Mouse (Mus musculus): ENCODE measurements around the gene Gm10750.
"Not testable (repeated sequence)": the region's sequence is repeated elsewhere in the genome, so short reads cannot be mapped to it uniquely, and the experiment has no call there.

The Gm10750 gene

DNA sequence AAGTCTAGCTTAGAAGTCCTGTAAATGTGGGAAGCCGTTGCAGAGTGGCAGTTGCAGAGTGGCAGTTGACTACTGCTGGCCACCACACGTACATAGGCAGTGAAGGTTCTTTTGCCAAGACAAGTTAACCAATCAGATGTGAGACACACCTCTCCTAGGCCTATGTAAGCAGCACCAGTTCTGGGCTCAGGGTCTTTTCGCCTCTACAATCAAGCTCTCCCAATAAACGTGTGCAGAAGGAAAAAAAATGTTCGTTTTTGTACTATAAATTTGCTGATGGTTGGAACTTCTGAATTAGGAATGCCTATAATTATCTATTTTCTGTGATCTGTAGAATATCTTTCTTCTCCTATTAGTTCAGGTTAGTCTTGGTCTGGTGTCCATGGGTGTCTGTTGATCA is at the start of gene Gm10750:
Gene Gm10750, minus strand, starts transcription at position 101 of the 400 bp plus-strand sequence.
- not testable (repeated sequence) for DNase-seq

DNA sequence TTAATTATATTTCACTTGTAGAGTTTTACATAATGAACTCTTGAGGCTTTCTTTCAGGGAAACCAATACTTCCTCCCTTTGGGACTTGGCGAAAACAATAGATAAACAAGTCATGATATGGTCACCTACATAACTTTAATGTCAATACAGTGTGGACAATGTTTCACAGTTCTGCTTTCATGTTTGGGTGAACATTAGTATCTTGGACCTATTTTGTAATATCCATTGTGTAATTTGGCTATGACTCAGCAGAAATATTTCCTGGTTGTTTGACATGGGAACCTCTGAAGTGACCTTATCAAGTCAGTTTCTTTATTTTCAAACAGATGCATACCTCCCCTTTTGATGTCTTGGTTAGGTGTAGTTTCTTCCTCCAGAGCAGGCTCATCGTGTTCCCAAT is 12.2 kb downstream of the Gm10750 start:
- no peak for DNase-seq

DNA sequence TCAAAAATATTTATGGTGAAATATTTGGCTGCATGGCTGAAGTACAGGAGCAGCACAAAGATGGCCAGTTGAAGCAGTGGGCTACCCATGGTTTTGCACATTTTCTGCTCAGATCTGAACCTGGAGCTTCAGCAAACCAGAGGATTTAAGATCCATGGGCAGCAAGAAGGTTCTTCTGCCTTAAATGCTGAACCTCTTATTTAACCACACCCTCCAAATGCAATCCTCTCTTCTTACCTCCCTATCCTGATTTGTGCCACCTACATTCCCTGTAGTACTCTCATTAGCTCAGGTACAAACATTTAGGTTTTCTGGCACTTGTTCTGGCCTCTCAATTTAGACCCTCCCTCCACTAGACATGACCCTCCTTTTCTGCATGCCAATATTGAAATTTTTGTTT is 13.9 kb downstream of the Gm10750 start, which contains the start of gene Gm1330:
Gene Gm1330, minus strand, starts transcription at position 101 of the 400 bp plus-strand sequence.
- DNase-seq: no peak

DNA sequence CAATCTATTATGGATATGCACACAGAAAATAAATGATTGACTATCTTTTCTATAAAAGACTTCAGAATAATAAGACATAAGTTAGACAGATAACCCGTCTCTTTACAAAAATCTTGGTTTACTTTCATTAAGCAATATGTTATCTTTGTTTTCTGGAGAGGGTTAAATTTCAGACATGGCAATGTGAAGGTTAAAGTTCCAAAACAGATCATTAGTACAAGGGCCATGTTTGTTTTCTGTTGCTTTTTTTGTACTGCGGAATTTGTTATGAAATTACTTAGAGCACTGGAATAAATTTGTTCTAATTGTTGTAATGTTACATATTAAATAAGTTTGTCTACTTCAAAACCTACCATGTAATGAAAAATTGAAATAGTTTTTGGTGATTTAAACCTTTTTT is 21.9 kb downstream of the Gm10750 start:
- DNase-seq: no peak
